Mouse (Mus musculus): ENCODE results near the gene Kat7. TPM values are rescaled to one million over a fixed set of nuclear protein-coding genes. Genes with fewer than 3 reads are reported as not detected.

Gene Kat7
- polyA plus RNA-seq, 1 experiment from 2014 or later, result 66.0 TPM

DNA sequence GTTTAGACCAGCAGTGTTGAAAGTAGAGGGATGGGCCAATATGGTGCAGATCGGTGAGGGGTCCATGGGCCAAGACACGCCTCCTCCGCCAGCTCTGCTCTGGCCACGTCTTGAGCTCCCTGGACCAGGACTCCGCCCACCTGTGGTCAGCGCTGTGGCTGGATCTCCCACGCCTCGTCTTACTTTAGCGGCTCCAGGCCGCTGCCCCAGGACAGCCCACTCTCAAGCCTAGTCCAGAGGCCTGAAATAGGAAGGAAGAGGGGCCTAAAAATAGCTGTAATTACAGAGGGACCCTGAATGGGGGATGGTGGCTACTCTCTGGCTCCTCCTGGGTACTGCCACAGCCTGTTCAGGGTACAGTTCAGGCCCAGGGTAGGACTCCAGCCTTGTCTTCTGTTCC lies 59.9 kb downstream of the Kat7 start:
- Histone ChIP-seq H3K9ac (no peak overlapping the region), H3K36me3 (ENCODE audit: poor library complexity, severe bottlenecking) (no peaks in the 10 kb centered on the region), H3K27ac (no peak overlapping the region), H3K27me3 (peaks cover 8% of the 10 kb centered on the region; the same call in 1 of the 2 replicates), H3K4me1 (peaks cover 6% of the 10 kb centered on the region; the same call in 1 of the 2 replicates), H3K4me2 (no peak overlapping the region), H3K9me3 (replicated peaks) (0 out of 2 replicates have a peak, but pooled peaks cover 5% of the 10 kb centered on the region), H3K4me3 (no peak overlapping the region)
- ATAC-seq, result no peak
- WGBS, result 48% methylated on average over 10 of the region's 10 CpGs

GRCm38 (mm10) chr11:95247065-95247464 lies 63.0 kb downstream of the Kat7 start:
- no peak overlapping the region for H3K4me3 ChIP-seq
- H3K4me2 ChIP-seq, result no peak overlapping the region
- no peak overlapping the region for H3K27ac ChIP-seq
- H3K27me3 ChIP-seq, result peaks cover 8% of the 10 kb centered on the region; the same call in 1 of the 2 replicates
- no peak for ATAC-seq
- H3K4me1 ChIP-seq, result peaks cover 6% of the 10 kb centered on the region; the same call in 1 of the 2 replicates
- WGBS, result 22% methylated on average over 14 of the region's 14 CpGs
- 0 out of 2 replicates have a peak, but pooled peaks cover 5% of the 10 kb centered on the region for H3K9me3 ChIP-seq (replicated peaks)
- H3K9ac ChIP-seq, result peak overlapping the region; percentile 40
- H3K36me3 ChIP-seq (ENCODE audit: poor library complexity, severe bottlenecking), result no peaks in the 10 kb centered on the region

GRCm38 (mm10) chr11:95245456-95245855 lies 64.6 kb downstream of the Kat7 start:
- Histone ChIP-seq H3K27ac (no peak overlapping the region), H3K36me3 (ENCODE audit: poor library complexity, severe bottlenecking) (no peaks in the 10 kb centered on the region), H3K4me1 (peaks cover 6% of the 10 kb centered on the region; the same call in 1 of the 2 replicates), H3K9me3 (replicated peaks) (0 out of 2 replicates have a peak, but pooled peaks cover 5% of the 10 kb centered on the region), H3K27me3 (peaks cover 6% of the 10 kb centered on the region; the same call in 1 of the 2 replicates), H3K4me3 (no peak overlapping the region), H3K9ac (no peak overlapping the region), H3K4me2 (no peak overlapping the region)
- ATAC-seq, result no peak
- WGBS, result 77% methylated on average over 7 of the region's 7 CpGs

GRCm38 (mm10) chr11:95242653-95243052 lies 67.4 kb downstream of the Kat7 start:
- H3K9me3 ChIP-seq (replicated peaks), result 0 out of 2 replicates have a peak, but pooled peaks cover under 1% of the 10 kb centered on the region
- no peaks in the 10 kb centered on the region for H3K36me3 ChIP-seq (ENCODE audit: poor library complexity, severe bottlenecking)
- no peak overlapping the region for H3K4me2 ChIP-seq
- peaks cover 6% of the 10 kb centered on the region; the same call in 1 of the 2 replicates for H3K4me1 ChIP-seq
- no peak for ATAC-seq
- no peaks in the 10 kb centered on the region; the same call in none of the 2 replicates for H3K27me3 ChIP-seq
- H3K4me3 ChIP-seq, result no peak overlapping the region
- no peak overlapping the region for H3K27ac ChIP-seq
- H3K9ac ChIP-seq, result no peak overlapping the region
- WGBS, result 66% methylated on average over 6 of the region's 6 CpGs

- Histone ChIP-seq H3K27ac (no peak overlapping the region), H3K27me3 (peaks cover 3% of the 10 kb centered on the region; the same call in 1 of the 2 replicates), H3K36me3 (ENCODE audit: poor library complexity, severe bottlenecking) (no peaks in the 10 kb centered on the region), H3K9me3 (replicated peaks) (no peaks in the 10 kb centered on the region), H3K4me1 (no peaks in the 10 kb centered on the region), H3K9ac (no peak overlapping the region), H3K4me2 (no peak overlapping the region), H3K4me3 (no peak overlapping the region)
- WGBS, result 86% methylated on average over 6 of the region's 6 CpGs
- no peak for ATAC-seq
These were observed 71.6 kb downstream of the Kat7 start for GRCm38 (mm10) chr11:95238477-95238876.

DNA sequence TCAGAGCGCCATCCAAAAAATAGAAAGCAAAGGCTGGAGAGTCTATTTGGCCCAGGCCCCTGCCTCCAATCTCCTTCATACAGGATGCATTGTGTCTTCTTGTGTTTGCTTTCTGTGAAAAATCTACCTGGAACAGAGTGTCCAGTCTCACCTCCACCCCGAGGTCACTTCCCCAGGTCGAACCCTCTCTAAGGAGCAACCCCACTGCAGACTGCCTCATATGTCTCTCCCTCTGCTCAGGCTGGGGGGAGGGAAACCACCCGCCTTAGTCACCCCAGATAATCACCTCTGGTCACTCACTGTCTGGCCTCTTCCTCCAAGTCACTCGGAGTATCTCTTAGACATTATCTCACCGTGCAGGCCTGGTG lies 77.7 kb downstream of the Kat7 start:
- Histone ChIP-seq H3K27ac (no peak overlapping the region), H3K27me3 (0 out of 2 replicates have a peak, but pooled peaks cover 11% of the 10 kb centered on the region), H3K9ac (no peak overlapping the region), H3K9me3 (replicated peaks) (no peaks in the 10 kb centered on the region), H3K36me3 (ENCODE audit: poor library complexity, severe bottlenecking) (no peaks in the 10 kb centered on the region), H3K4me1 (peaks cover 5% of the 10 kb centered on the region), H3K4me3 (peak overlapping the region; percentile 21; the same call in 1 of the 2 replicates), H3K4me2 (peak overlapping the region; percentile 46; the same call in 1 of the 2 replicates)
- WGBS, result 42% methylated on average over 6 of the region's 6 CpGs
- ATAC-seq, result 0 out of 2 replicates have a peak, but pooled peaks have one; percentile 33

DNA sequence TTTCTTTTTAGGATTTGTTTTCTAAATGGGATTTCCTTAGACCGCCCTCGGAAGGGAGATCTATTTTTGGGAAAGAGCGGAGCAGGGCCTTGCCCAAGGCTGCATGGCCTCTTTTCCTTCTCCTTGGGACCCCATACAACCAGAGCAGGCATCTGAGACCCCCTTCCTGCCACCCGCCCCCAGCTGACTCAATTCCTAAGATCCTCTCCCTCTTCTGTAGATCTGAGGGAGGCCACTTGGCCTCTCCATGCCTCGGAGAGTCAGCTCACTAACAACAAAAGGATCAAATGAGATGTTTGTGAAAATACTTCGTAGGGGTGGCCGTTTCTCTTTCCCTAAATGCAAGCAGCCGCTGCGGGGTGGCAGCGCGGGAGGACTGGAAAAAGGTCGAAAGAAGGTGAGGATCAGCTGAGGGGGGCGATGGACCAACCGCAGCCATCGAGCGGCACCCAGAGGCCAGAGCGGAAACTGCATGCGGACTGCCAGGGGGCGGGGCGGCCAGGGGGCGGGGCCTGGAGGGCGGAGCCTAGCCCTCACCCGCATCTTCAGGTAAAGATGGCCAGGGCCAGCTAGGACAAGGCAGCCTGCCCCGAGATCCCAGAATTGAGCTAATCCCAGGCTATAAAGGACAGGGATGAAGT lies 78.2 kb downstream of the Kat7 start:
- Histone ChIP-seq H3K4me1 (peaks cover 5% of the 10 kb centered on the region), H3K9ac (no peak overlapping the region), H3K9me3 (replicated peaks) (no peaks in the 10 kb centered on the region), H3K36me3 (ENCODE audit: poor library complexity, severe bottlenecking) (no peaks in the 10 kb centered on the region), H3K4me2 (peak overlapping the region; percentile 46), H3K27ac (no peak overlapping the region), H3K27me3 (0 out of 2 replicates have a peak, but pooled peaks cover 11% of the 10 kb centered on the region), H3K4me3 (peak overlapping the region; percentile 21; the same call in 1 of the 2 replicates)
- ATAC-seq, result peak; percentile 45; the same call in 1 of the 2 replicates
- 6% methylated on average over 23 of the region's 24 CpGs for WGBS

DNA sequence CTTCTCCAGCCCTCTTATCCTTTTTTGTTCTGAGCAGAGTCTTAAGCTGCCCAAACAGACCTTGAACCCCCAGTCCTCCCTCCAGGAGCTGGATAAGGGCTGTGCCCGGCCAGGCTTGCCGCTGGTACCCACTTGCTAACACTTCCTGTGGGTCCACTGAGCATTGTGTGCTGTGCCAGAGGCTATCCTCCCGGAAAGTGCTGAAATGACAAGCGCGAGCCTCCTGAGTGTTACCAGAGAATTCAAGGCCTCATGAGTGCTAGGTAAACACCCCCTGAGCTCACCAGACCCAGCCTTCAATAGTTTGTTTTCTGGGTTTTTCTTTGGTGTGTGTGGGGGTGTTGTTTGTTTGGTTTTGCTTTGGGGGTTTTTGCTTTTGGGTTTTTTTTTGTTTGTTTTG lies 82.6 kb downstream of the Kat7 start:
- H3K4me1 ChIP-seq, result peaks cover 16% of the 10 kb centered on the region
- no peaks in the 10 kb centered on the region for H3K36me3 ChIP-seq (ENCODE audit: poor library complexity, severe bottlenecking)
- H3K9me3 ChIP-seq (replicated peaks), result no peaks in the 10 kb centered on the region
- H3K27me3 ChIP-seq, result peaks cover 46% of the 10 kb centered on the region
- no peak overlapping the region for H3K27ac ChIP-seq
- no peak overlapping the region for H3K9ac ChIP-seq
- WGBS, result 55% methylated on average over 5 of the region's 5 CpGs
- no peak overlapping the region for H3K4me2 ChIP-seq
- no peak overlapping the region for H3K4me3 ChIP-seq
- ATAC-seq, result no peak

GRCm38 (mm10) chr11:95225448-95225847 lies 84.6 kb downstream of the Kat7 start:
- 24% methylated on average over 7 of the region's 7 CpGs for WGBS
- H3K27me3 ChIP-seq, result peaks cover 43% of the 10 kb centered on the region
- H3K27ac ChIP-seq, result no peak overlapping the region
- H3K9me3 ChIP-seq (replicated peaks), result no peaks in the 10 kb centered on the region
- no peak overlapping the region for H3K9ac ChIP-seq
- no peak overlapping the region for H3K4me2 ChIP-seq
- no peak for ATAC-seq
- no peaks in the 10 kb centered on the region for H3K36me3 ChIP-seq (ENCODE audit: poor library complexity, severe bottlenecking)
- H3K4me3 ChIP-seq, result no peak overlapping the region
- H3K4me1 ChIP-seq, result peaks cover 10% of the 10 kb centered on the region

Other genes with a start within 250 kb of the Kat7 start
- 2.4 and 3.9 TPM in 2 replicates for gene Itga3, start 233.4 kb downstream of the Kat7 start, polyA plus RNA-seq (2015; fragmentation: Nextera tagmentation; extraction: Ambion mirVana)
- 0.19 TPM in 1 of 2 replicates, not detected in the other for gene Dlx3, start 190.1 kb downstream of the Kat7 start, polyA plus RNA-seq (2015; fragmentation: Nextera tagmentation; extraction: Ambion mirVana)
- gene Dlx4, start 164.0 kb downstream of the Kat7 start, polyA plus RNA-seq (2015; fragmentation: Nextera tagmentation; extraction: Ambion mirVana), result not detected in 2 replicates
- gene Tac4, start 48.7 kb downstream of the Kat7 start, polyA plus RNA-seq (2015; fragmentation: Nextera tagmentation; extraction: Ambion mirVana), result not detected in 2 replicates
- 3.0 and 3.8 TPM in 2 replicates for gene Fam117a, start 26.8 kb upstream of the Kat7 start, polyA plus RNA-seq (2015; fragmentation: Nextera tagmentation; extraction: Ambion mirVana)
- gene Slc35b1, start 74.4 kb upstream of the Kat7 start, polyA plus RNA-seq (2015; fragmentation: Nextera tagmentation; extraction: Ambion mirVana), result 135 and 140 TPM in 2 replicates
- 175 and 178 TPM in 2 replicates for gene Spop, start 103.8 kb upstream of the Kat7 start, polyA plus RNA-seq (2015; fragmentation: Nextera tagmentation; extraction: Ambion mirVana)
- gene Nxph3, start 204.3 kb upstream of the Kat7 start, polyA plus RNA-seq (2015; fragmentation: Nextera tagmentation; extraction: Ambion mirVana), result 1.8 and 2.2 TPM in 2 replicates

Data from forebrain, embryonic 13.5 days (tissue).